Mouse (Mus musculus): Measurements from ENCODE around the gene Man2a2.

GRCm38 (mm10) chr7:80402651-80403321, 31.6 kb upstream of the Man2a2 start:
- TF ChIP-seq POLR2A (IDR thresholded peaks at IDR 0.05; ENCODE audit: borderline replicate concordance, control insufficient read depth, low read depth, low read length) = peak; percentile 32; the same call in 1 of the 2 replicates
- no peak for TF ChIP-seq CTCF (IDR thresholded peaks at IDR 0.05; ENCODE audit: control insufficient read depth, insufficient read depth, low read length)
